Mouse (Mus musculus) thymus, adult 2 months (tissue): ENCODE data around the gene Iqch. TPM values are rescaled to one million over a fixed set of nuclear protein-coding genes. Genes with fewer than 3 reads are reported as not detected.
A peak's percentile ranks its signal among the peaks of the same experiment; 100 is the strongest.

Experiments used
- DNase-seq: peaks from one replicate; pipeline ENCODE4 v3.0.0; 2021
- H3K27ac ChIP-seq: fragments of 200-500 bp; 2 replicates; pipeline ENCODE4 v1.5.1; 2012; ENCODE audit warnings: low read length, control low read depth; ENCODE audit not compliant: control insufficient read depth, insufficient read depth
- H3K27me3 ChIP-seq: fragments of 200-500 bp; 2 replicates; pipeline ENCODE4 v1.6.1; 2012; ENCODE audit warnings: mild to moderate bottlenecking, low read length, moderate library complexity, mixed read lengths; ENCODE audit not compliant: control insufficient read depth, insufficient read depth
- H3K36me3 ChIP-seq: fragments of 200-500 bp; 2 replicates; pipeline ENCODE4 v1.6.1; 2012; ENCODE audit warnings: mild to moderate bottlenecking, low read length, moderate library complexity; ENCODE audit not compliant: control insufficient read depth, insufficient read depth
- H3K4me1 ChIP-seq: fragments of 200-500 bp; replicated peaks from 2 replicates; pipeline ENCODE4 v1.6.1; 2012; ENCODE audit warnings: low read length; ENCODE audit not compliant: control insufficient read depth, insufficient read depth
- H3K4me3 ChIP-seq: fragments of 200-500 bp; 2 replicates; pipeline ENCODE4 v1.5.1; 2012; ENCODE audit warnings: mild to moderate bottlenecking, low read length, control low read depth, moderate library complexity; ENCODE audit not compliant: control insufficient read depth, insufficient read depth
- CTCF ChIP-seq: fragments of 200-500 bp; IDR thresholded peaks from 2 replicates; pipeline ENCODE4 v1.5.1; 2012; ENCODE audit warnings: mild to moderate bottlenecking, control low read depth, low read length, moderate library complexity, borderline replicate concordance; ENCODE audit not compliant: control insufficient read depth, poor library complexity, insufficient read depth; ENCODE audit errors: extremely low read depth
- POLR2A ChIP-seq: fragments of 200-500 bp; IDR thresholded peaks from 2 replicates; pipeline ENCODE4 v1.6.1; 2012; ENCODE audit warnings: mild to moderate bottlenecking, low read length, control low read depth, moderate library complexity; ENCODE audit not compliant: control insufficient read depth, poor library complexity, insufficient read depth; ENCODE audit errors: extremely low read depth
- WGBS: fragments of 180-500 bp; shearing (Covaris S2); methylation state at CpG from one replicate; pipeline ENCODE4 v1.1.7; 2018; 5-methylcytosine and 5-hydroxymethylcytosine counted together
- polyA plus RNA-seq: library from polyadenylated mRNA; depleted of rRNA; stranded (reverse); fragments of >200 nt; gene quantifications from 2 replicates; pipeline ENCODE4 v1.2.3, GENCODE M21; 2012

Gene Iqch
- polyA plus RNA-seq, 1 experiment: 0.16 TPM

GRCm38 (mm10) chr9:63492291-63492690, 110.0 kb downstream of the Iqch start:
- H3K4me3 ChIP-seq: no peak overlapping the region
- TF ChIP-seq POLR2A: no peak
- DNase-seq: no peak
- peaks cover 13% of the 10 kb centered on the region for H3K4me1 ChIP-seq
- no peaks in the 10 kb centered on the region for H3K36me3 ChIP-seq
- H3K27ac ChIP-seq: no peak overlapping the region
- H3K27me3 ChIP-seq: no peaks in the 10 kb centered on the region
- WGBS: 38% methylated on average over 9 of the region's 9 CpGs

DNA sequence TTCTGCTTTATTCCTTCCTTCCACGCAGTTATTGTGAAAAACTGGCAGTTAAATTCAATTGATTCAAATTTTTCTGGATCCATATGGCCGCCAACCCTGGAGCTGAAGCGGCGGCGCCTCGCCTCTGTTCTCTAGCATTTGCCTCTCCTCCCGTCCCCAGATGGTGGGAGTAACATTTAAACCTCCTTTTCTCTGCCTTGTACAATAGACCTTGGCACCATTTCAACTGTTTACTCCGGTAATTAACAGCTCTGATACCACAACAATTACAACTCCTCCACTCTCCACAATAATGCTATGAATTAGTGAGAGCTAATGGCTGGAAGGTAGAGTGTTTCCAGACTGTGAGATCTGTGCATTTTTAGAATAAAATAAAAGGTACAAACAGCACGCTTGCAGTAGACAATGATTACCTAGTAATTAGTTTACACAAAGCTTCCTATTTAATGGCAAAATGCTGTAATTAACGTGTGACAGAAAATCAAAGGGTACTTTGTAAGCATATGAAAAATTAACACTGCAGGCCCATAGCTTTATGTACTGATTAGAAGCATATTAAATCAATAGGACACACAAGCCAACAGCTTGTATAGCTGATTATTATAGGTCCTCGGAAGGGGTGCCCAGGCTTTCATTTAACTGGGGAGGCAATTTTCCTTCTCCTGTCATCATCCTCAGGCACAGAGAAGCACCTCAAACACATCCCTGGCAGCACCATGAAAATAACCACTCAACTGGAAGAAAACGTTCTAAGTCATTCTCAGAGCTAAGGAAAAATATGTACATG, 111.6 kb downstream of the Iqch start:
- Histone ChIP-seq H3K27me3 (no peaks in the 10 kb centered on the region), H3K36me3 (no peaks in the 10 kb centered on the region), H3K4me3 (no peak overlapping the region), H3K4me1 (peaks cover 13% of the 10 kb centered on the region), H3K27ac (no peak overlapping the region)
- DNase-seq: no peak
- no peak for TF ChIP-seq CTCF
- TF ChIP-seq POLR2A: no peak
- 92% methylated on average over 12 of the region's 12 CpGs for WGBS

DNA sequence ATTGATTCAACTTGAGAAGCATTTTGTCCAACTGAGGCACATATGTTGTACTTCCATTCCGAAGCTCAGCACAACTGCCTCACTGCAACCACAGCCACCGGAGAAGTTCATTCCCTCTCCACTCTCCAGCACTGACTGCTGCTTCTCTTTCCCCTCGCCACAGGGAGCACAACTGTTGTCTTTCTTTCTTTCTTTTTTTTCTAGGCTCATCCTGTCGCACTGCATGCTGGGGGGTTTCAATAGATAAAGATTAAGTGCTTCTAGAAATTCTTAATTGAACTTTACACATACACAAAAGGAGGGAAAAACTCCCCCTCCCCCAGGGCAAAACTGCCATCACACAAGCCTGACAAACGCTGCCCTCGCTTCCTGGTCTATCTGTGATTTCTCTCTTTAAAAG, 113.1 kb downstream of the Iqch start:
- H3K36me3 ChIP-seq: no peaks in the 10 kb centered on the region
- TF ChIP-seq CTCF: no peak
- no peak for TF ChIP-seq POLR2A
- no peak overlapping the region for H3K4me3 ChIP-seq
- H3K27me3 ChIP-seq: no peaks in the 10 kb centered on the region
- no peak overlapping the region for H3K27ac ChIP-seq
- peaks cover 17% of the 10 kb centered on the region for H3K4me1 ChIP-seq
- 87% methylated on average over 6 of the region's 6 CpGs for WGBS
- DNase-seq: no peak

- no peaks in the 10 kb centered on the region for H3K27me3 ChIP-seq
- 92% methylated on average over 3 of the region's 3 CpGs for WGBS
- no peak overlapping the region for H3K27ac ChIP-seq
- no peak for DNase-seq
- no peaks in the 10 kb centered on the region for H3K4me1 ChIP-seq
- H3K36me3 ChIP-seq: no peaks in the 10 kb centered on the region
- no peak overlapping the region for H3K4me3 ChIP-seq
- TF ChIP-seq CTCF (no peak), POLR2A (no peak)
Measured at GRCm38 (mm10) chr9:63465561-63465960, 136.7 kb downstream of the Iqch start.

DNA sequence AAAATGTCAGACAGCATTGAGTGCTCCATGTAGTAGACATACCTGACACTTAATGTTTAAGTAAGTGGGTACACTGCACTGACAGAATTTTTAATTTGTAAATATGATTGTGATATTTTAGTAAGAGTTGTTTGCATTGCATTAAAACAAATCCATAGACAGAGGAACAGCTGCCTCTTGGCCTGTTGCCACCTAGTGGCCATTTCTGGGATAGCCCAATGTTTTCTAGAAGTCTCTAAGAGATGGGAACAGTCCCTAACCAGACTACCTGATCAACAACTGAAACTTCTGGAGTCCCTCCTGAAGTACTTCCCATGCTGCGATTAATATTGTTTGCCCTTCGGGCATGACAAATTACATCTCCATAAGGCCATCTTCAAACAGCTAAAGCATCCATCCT, 140.0 kb downstream of the Iqch start:
- Histone ChIP-seq H3K27me3 (no peaks in the 10 kb centered on the region), H3K4me1 (no peaks in the 10 kb centered on the region; the same call in 1 of the 2 replicates), H3K27ac (no peak overlapping the region), H3K36me3 (no peaks in the 10 kb centered on the region), H3K4me3 (no peak overlapping the region)
- TF ChIP-seq POLR2A: no peak
- TF ChIP-seq CTCF: no peak
- 64% methylated on average over 2 of the region's 2 CpGs for WGBS
- peak; percentile 83 for DNase-seq

GRCm38 (mm10) chr9:63456401-63456800, 145.9 kb downstream of the Iqch start:
- TF ChIP-seq POLR2A (no peak), CTCF (no peak)
- no peaks in the 10 kb centered on the region for H3K36me3 ChIP-seq
- H3K4me3 ChIP-seq: no peak overlapping the region
- no peaks in the 10 kb centered on the region for H3K27me3 ChIP-seq
- no peaks in the 10 kb centered on the region; the same call in 1 of the 2 replicates for H3K4me1 ChIP-seq
- no peak overlapping the region for H3K27ac ChIP-seq
- no peak for DNase-seq

- no peak for TF ChIP-seq POLR2A
- TF ChIP-seq CTCF: no peak
- no peak overlapping the region for H3K27ac ChIP-seq
- no peak for DNase-seq
- no peaks in the 10 kb centered on the region for H3K36me3 ChIP-seq
- no peak overlapping the region for H3K4me3 ChIP-seq
- 95% methylated on average over 5 of the region's 5 CpGs for WGBS
- no peaks in the 10 kb centered on the region; the same call in 1 of the 2 replicates for H3K4me1 ChIP-seq
- no peaks in the 10 kb centered on the region for H3K27me3 ChIP-seq
Measured at GRCm38 (mm10) chr9:63454341-63454740, 148.0 kb downstream of the Iqch start.
